Mouse (Mus musculus) heart, embryonic 14.5 days (tissue): Measurements from ENCODE around the gene Apoa2. TPM values are rescaled to one million over a fixed set of nuclear protein-coding genes. Genes with fewer than 3 reads are reported as not detected.
A peak's percentile ranks its signal among the peaks of the same experiment; 100 is the strongest.

Experiments used
- ATAC-seq: fragments of 200-750 bp; cut with Nextera tagmentation; 2 replicates; pipeline ENCODE4 v1.8.0; 2017; ENCODE audit warnings: low read depth, moderate TSS enrichment; ENCODE audit not compliant: insufficient number of reproducible peaks, insufficient read depth, low FRiP score
- H3K27ac ChIP-seq, 2 experiments: fragments of 200-500 bp in 1 of 2; fragments of 300-500 bp in 1 of 2; sonication (generic) in 1 of 2; replicated peaks in 1 of 2; 2 replicates each; pipeline ENCODE4 v1.5.1; 2012 to 2014; ENCODE audit warnings: low read depth in 2 of 2, low read length in 2 of 2, control low read depth in 1 of 2, mild to moderate bottlenecking in 1 of 2, mixed read lengths in 1 of 2; ENCODE audit not compliant: control insufficient read depth in 1 of 2, insufficient read depth in 1 of 2
- H3K27me3 ChIP-seq: fragments of 300-500 bp; sonication (generic); 2 replicates; pipeline ENCODE4 v1.6.1; 2014; ENCODE audit warnings: mild to moderate bottlenecking, low read length, control low read depth; ENCODE audit not compliant: control insufficient read depth, insufficient read depth
- H3K36me3 ChIP-seq: fragments of 300-500 bp; sonication (generic); 2 replicates; pipeline ENCODE4 v1.6.1; 2014; ENCODE audit warnings: mild to moderate bottlenecking, control low read depth, low read length, mixed read lengths; ENCODE audit not compliant: control insufficient read depth, insufficient read depth
- H3K4me1 ChIP-seq, 2 experiments: fragments of 200-500 bp in 1 of 2; fragments of 300-500 bp in 1 of 2; sonication (generic) in 1 of 2; 2 replicates each; pipeline ENCODE4 v1.6.1; 2012 to 2014; ENCODE audit warnings: low read length in 2 of 2, control low read depth in 1 of 2, mixed read lengths in 1 of 2; ENCODE audit not compliant: control insufficient read depth in 2 of 2, insufficient read depth in 2 of 2
- H3K4me2 ChIP-seq: fragments of 300-500 bp; sonication (generic); 2 replicates; pipeline ENCODE4 v1.6.1; 2014; ENCODE audit warnings: mild to moderate bottlenecking, low read length
- H3K4me3 ChIP-seq, 2 experiments: fragments of 200-500 bp in 1 of 2; fragments of 300-500 bp in 1 of 2; sonication (generic) in 1 of 2; 2 replicates each; pipeline ENCODE4 v1.5.1; 2012 to 2014; ENCODE audit warnings: low read length in 2 of 2, mild to moderate bottlenecking in 2 of 2, control low read depth in 1 of 2, low read depth in 1 of 2, moderate library complexity in 1 of 2; ENCODE audit not compliant: control insufficient read depth in 1 of 2, insufficient read depth in 1 of 2
- H3K9ac ChIP-seq: fragments of 300-500 bp; sonication (generic); 2 replicates; pipeline ENCODE4 v1.6.1; 2014; ENCODE audit warnings: mild to moderate bottlenecking, low read length
- H3K9me3 ChIP-seq: fragments of 300-500 bp; sonication (generic); 2 replicates; pipeline ENCODE4 v1.6.1; 2016; ENCODE audit warnings: low read length, control low read depth; ENCODE audit not compliant: control insufficient read depth
- WGBS: fragments of 180-500 bp; shearing (Covaris S2); extraction: QIAGEN DNeasy Blood & Tissue Kit; methylation state at CpG from one replicate; pipeline ENCODE4 v1.1.7; 2014; 5-methylcytosine and 5-hydroxymethylcytosine counted together
- polyA plus RNA-seq: library from polyadenylated mRNA; unstranded; fragments of >200 nt; fragmentation: Nextera tagmentation; extraction: Ambion mirVana; gene quantifications from 2 replicates; pipeline ENCODE4 v1.2.1, GENCODE M21; 2014

Gene Apoa2
- polyA plus RNA-seq, 1 experiment from 2014 or later: 5.3 TPM

DNA sequence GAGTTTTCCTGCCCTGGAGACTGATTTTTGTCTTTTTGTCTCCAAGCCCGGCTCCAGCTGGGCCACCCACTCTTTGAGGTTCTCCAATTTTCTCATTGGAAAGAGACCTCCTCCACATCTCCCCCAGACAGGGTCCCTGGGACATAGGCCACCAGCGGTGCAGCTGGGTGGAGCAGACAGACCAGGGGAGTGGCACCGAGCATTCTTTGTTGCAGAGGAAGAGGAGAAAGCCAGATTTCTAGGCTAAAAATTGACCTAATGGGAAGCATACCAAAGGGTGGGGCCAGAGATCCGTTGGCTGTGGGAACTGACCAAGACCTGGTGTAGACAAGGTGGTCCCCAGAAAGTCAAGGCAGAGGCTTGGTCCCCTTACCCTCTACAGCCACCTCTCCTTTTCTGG lies 23.1 kb downstream of the Apoa2 start:
- H3K27me3 ChIP-seq: no peaks in the 10 kb centered on the region
- H3K9me3 ChIP-seq: no peaks in the 10 kb centered on the region
- peak overlapping the region; percentile 88 to 94 for H3K27ac ChIP-seq
- H3K4me2 ChIP-seq: peak overlapping the region; percentile 95
- no peak for ATAC-seq
- peaks cover 29 to 50% of the 10 kb centered on the region in 2 experiments for H3K4me1 ChIP-seq
- 18% methylated on average over 4 of the region's 4 CpGs for WGBS
- peak overlapping the region; percentile 67; the same call in 1 of the 2 replicates for H3K9ac ChIP-seq
- peak overlapping the region in 1 of 2 experiments; percentile 86; a peak in 2 of 4 replicates for H3K4me3 ChIP-seq
- H3K36me3 ChIP-seq: peaks cover 28% of the 10 kb centered on the region

DNA sequence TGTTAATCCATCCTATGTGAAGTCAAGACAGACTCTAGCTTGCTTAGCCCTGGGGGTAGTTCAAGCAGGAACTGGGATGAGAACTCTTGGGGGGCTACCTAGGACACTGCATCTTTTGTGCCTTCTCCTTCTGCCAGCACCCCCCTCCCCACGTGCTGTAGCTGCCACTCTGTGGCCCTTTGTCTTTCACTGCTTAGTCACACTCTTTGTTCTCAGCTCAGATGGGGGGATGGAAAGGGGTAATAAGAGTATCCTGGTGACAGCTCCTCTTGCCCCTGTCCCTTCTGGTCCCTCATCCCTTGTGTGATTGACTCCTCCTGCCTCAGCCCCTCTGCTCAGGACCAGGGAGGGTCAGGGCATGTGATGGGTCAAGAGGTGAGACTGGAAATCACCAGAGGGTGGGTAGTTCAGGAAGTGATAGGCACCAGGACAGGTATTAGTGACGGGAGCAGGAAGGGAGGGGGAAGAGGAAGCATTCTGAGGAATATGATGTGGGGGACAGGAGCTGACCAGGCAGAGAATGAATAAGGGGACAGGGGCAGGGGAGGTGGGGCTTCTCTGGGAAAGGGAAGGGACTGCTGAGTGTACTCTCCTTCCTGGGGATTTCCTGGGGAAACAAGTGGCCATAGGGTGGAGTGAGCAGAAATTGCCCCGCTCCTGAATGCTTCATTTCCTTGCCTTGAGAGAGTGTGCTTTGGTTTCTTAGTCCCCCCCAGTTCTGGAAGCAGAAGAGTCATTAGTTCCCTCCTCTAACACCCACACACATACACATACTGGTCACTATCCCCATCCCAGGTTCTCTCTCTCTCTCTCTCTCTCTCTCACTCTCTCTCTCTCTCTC lies 23.8 kb downstream of the Apoa2 start:
- ATAC-seq: no peak

DNA sequence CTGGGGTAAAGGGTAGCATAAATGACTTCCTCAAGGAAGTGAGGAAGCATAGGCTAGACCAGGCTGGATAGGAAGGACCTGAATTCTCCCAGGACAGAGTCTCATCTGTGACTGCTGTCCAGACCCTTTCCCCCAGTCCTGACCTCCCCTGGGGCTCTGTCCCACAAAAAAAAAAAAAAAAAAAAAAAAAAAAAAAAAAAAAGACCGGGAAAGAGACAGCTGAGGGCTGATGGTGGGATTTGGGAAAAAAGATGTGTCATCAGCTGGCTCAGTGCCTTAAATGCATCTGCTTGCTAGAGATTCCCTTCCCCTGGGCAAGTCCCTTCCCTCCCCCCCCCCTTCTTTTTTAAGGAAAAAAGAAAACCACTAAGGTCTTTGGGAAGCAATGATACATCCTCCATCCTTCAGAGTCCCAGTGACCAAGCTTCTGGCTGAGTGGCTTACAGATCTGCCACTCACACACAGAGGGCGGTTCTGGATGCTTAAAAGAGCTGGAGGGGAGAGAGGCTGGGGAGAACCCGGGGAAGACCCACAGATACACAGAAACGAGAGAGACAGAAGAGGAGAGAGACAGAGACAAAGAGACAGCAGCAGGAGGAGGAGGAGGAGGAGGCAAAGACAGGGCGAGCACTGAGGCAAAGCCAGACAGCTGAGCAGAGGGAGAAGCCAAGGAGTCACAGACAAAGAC lies 25.2 kb downstream of the Apoa2 start, which contains the start of gene Adamts4:
Gene Adamts4 (plus strand): TSS at position 509 of the 688 bp plus-strand sequence.
- no peak for ATAC-seq
- H3K4me3 ChIP-seq: peak within 1 kb of the TSS; percentile 26 to 31
- 24% methylated on average over 5 of the region's 5 CpGs for WGBS
- peaks cover 8% of the 10 kb centered on the region for H3K36me3 ChIP-seq
- peaks cover 29 to 50% of the 10 kb centered on the region in 2 experiments for H3K4me1 ChIP-seq
- no peaks in the 10 kb centered on the region for H3K27me3 ChIP-seq
- H3K4me2 ChIP-seq: peak within 1 kb of the TSS; percentile 63
- H3K27ac ChIP-seq: peak within 1 kb of the TSS; percentile 49 to 88; a peak in 3 of 4 replicates
- peak within 1 kb of the TSS; percentile 62 for H3K9ac ChIP-seq
- H3K9me3 ChIP-seq: no peaks in the 10 kb centered on the region

More for the DNA sequence above, 23.8 kb downstream of the Apoa2 start:
- Histone ChIP-seq H3K9me3 (no peaks in the 10 kb centered on the region), H3K4me2 (no peak overlapping the region), H3K27ac (peak overlapping the region; percentile 88 to 94), H3K4me1 (peaks cover 29 to 50% of the 10 kb centered on the region in 2 experiments), H3K27me3 (no peaks in the 10 kb centered on the region), H3K9ac (no peak overlapping the region), H3K36me3 (peaks cover 21% of the 10 kb centered on the region), H3K4me3 (no peak overlapping the region)
- WGBS: 35% methylated on average over 3 of the region's 3 CpGs

DNA sequence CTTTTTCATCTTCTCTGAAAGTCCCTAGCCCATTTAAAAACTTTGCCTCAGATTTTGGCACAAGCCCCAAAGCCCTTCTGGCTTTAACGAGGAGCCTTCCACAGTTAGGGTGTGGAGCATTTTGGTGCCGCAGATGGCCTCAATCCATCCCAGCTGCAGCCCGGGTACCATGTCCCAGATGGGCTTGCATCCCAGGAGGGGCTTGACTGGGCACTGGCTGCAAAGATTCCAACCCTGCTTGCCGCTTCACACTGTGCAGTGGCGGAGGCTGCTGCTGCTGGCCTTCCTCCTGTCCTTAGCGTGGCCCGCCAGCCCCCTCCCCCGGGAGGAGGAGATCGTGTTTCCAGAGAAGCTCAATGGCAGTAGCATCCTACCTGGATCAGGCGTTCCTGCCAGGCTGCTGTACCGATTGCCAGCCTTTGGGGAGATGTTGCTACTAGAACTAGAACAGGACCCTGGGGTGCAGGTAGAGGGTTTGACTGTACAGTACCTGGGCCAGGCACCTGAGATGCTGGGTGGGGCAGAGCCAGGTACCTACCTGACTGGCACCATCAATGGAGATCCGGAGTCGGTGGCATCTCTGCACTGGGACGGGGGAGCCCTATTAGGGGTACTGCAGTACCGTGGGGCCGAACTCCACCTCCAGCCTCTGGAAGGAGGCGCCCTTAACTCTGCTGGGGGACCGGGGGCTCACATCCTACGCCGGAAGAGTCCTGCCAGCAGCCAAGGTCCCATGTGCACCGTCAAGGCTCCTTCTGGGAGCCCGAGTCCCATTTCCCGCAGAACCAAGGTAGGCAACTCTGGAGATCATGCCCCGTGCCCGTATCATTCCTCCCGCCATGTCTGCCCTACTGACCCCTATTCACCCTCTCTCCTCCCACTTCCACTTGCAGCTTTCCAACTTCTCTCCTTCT lies 26.1 kb downstream of the Apoa2 start, which contains the start of gene Ndufs2:
Gene Ndufs2 (minus strand): TSS at position 709 of the 914 bp plus-strand sequence.
- Histone ChIP-seq H3K36me3 (no peaks in the 10 kb centered on the region), H3K9ac (peak within 1 kb of the TSS; percentile 62), H3K27me3 (no peaks in the 10 kb centered on the region), H3K4me3 (peak within 1 kb of the TSS; percentile 26 to 31), H3K27ac (peak within 1 kb of the TSS; percentile 40 to 56; a peak in 3 of 4 replicates), H3K4me1 (peaks cover 28 to 44% of the 10 kb centered on the region in 2 experiments), H3K4me2 (peak within 1 kb of the TSS; percentile 63), H3K9me3 (no peaks in the 10 kb centered on the region)
- 30% methylated on average over 26 of the region's 26 CpGs for WGBS
- ATAC-seq: no peak

DNA sequence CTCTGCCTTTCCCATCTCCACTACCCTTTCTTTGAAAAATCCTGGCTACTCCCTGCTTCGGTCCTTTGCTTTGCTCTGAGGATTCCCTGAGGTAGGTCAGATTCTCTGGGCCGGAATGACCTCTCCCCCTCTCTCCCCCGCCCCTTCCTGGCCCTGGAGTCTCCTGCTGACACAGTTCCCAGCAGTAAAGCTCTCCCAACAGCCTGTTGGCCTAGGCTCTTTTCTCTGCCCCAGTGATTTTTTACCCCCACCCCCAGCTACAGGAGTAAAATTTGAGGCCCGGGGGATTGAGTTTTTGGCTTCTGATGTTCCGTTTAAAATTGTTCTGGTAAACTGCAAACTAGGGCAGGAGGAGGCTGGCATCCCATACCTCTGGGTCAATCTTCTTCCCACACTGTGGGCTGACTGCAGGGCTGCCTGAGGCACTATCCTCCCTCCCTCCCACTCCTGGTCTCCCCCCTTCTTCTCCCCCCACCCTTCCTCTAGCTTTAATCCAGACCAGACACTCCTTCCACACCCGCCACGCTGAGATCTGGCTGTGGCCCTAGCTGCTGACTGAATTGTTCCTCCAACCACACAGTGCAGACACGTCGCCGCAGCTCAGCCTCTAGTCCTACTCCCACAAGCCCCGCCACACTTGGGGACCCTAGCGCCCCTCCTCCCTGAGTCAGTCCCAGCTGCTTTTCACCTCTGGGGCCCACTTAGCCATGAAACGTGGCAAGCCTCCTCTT lies 26.9 kb downstream of the Apoa2 start:
- Histone ChIP-seq H3K36me3 (no peaks in the 10 kb centered on the region), H3K4me2 (peak overlapping the region; percentile 63), H3K27ac (peak overlapping the region; percentile 40 to 56; a peak in 3 of 4 replicates), H3K4me3 (peak overlapping the region; percentile 26 to 31), H3K4me1 (peaks cover 26 to 39% of the 10 kb centered on the region in 2 experiments), H3K27me3 (no peaks in the 10 kb centered on the region), H3K9me3 (no peaks in the 10 kb centered on the region), H3K9ac (peak overlapping the region; percentile 62)
- WGBS: 16% methylated on average over 13 of the region's 13 CpGs
- no peak for ATAC-seq

DNA sequence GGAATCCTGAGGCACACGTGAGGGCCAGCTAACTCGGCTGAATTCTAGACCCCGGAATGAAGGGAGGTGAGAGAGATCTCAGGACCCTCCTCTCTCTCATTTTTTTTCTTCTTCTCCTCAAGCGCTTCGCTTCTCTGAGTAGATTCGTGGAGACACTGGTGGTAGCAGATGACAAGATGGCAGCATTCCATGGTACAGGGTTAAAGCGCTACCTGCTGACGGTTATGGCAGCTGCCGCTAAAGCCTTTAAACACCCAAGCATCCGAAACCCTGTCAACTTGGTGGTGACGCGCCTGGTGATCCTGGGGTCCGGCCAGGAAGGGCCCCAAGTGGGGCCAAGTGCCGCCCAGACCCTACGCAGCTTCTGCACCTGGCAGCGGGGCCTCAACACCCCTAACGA lies 27.6 kb downstream of the Apoa2 start:
- H3K27ac ChIP-seq: peak overlapping the region; percentile 40 to 56; a peak in 2 of 4 replicates
- WGBS: 59% methylated on average over 17 of the region's 17 CpGs
- no peaks in the 10 kb centered on the region for H3K27me3 ChIP-seq
- H3K4me3 ChIP-seq: no peak overlapping the region; a peak in 1 of 4 replicates
- peak overlapping the region; percentile 63 for H3K4me2 ChIP-seq
- H3K36me3 ChIP-seq: no peaks in the 10 kb centered on the region
- H3K9ac ChIP-seq: no peak overlapping the region
- H3K4me1 ChIP-seq: peaks cover 26 to 39% of the 10 kb centered on the region in 2 experiments
- no peak for ATAC-seq
- no peaks in the 10 kb centered on the region for H3K9me3 ChIP-seq
